Mouse (Mus musculus) neural tube, embryonic 11.5 days (tissue): ENCODE measurements around the gene Khdc3. TPM values are rescaled to one million over a fixed set of nuclear protein-coding genes. Genes with fewer than 3 reads are reported as not detected.
"Not testable (repeated sequence)": the region's sequence is repeated elsewhere in the genome, so short reads cannot be mapped to it uniquely, and the experiment has no call there.

Experiments
- ATAC-seq: fragments of 200-750 bp; cut with Nextera tagmentation; 2 replicates; pipeline ENCODE4 v1.8.0; 2017; ENCODE audit warnings: moderate number of reproducible peaks, mild to moderate bottlenecking, moderate TSS enrichment, moderate library complexity; ENCODE audit not compliant: insufficient read depth, low FRiP score, low TSS enrichment
- DNase-seq: peaks from one replicate; pipeline ENCODE4 v3.0.0-alpha.2; 2015; ENCODE audit warnings: low spot score
- H3K27ac ChIP-seq: fragments of 300-500 bp; sonication (generic); 2 replicates; pipeline ENCODE4 v1.5.1; 2014; ENCODE audit warnings: low read depth, mild to moderate bottlenecking, low read length
- H3K27me3 ChIP-seq: fragments of 300-500 bp; sonication (generic); 2 replicates; pipeline ENCODE4 v1.6.1; 2014; ENCODE audit warnings: mild to moderate bottlenecking, low read length, mixed read lengths; ENCODE audit not compliant: control insufficient read depth, insufficient read depth
- H3K36me3 ChIP-seq: fragments of 300-500 bp; sonication (generic); 2 replicates; pipeline ENCODE4 v1.6.1; 2014; ENCODE audit warnings: mild to moderate bottlenecking, low read length, moderate library complexity, mixed read lengths; ENCODE audit not compliant: control insufficient read depth, insufficient read depth
- H3K4me1 ChIP-seq: fragments of 300-500 bp; sonication (generic); 2 replicates; pipeline ENCODE4 v1.6.1; 2014; ENCODE audit warnings: low read length, mixed read lengths; ENCODE audit not compliant: control insufficient read depth, insufficient read depth
- H3K4me2 ChIP-seq: fragments of 300-500 bp; sonication (generic); 2 replicates; pipeline ENCODE4 v1.6.1; 2014; ENCODE audit warnings: low read depth, mild to moderate bottlenecking, moderate library complexity
- H3K4me3 ChIP-seq: fragments of 300-500 bp; sonication (generic); 2 replicates; pipeline ENCODE4 v1.5.1; 2014; ENCODE audit warnings: low read depth, low read length
- H3K9ac ChIP-seq: fragments of 300-500 bp; sonication (generic); 2 replicates; pipeline ENCODE4 v1.6.1; 2014; ENCODE audit warnings: mild to moderate bottlenecking, low read length
- H3K9me3 ChIP-seq: fragments of 300-500 bp; sonication (generic); 2 replicates; pipeline ENCODE4 v1.6.1; 2016; ENCODE audit warnings: low read length; ENCODE audit not compliant: control insufficient read depth
- WGBS: fragments of 180-500 bp; shearing (Covaris S2); extraction: QIAGEN DNeasy Blood & Tissue Kit; methylation state at CpG from one replicate; pipeline ENCODE4 v1.1.7; 2014; 5-methylcytosine and 5-hydroxymethylcytosine counted together
- polyA plus RNA-seq: library from polyadenylated mRNA; unstranded; fragments of >200 nt; fragmentation: Nextera tagmentation; extraction: Ambion mirVana; gene quantifications from 2 replicates; pipeline ENCODE4 v1.2.1, GENCODE M21; 2014

Khdc3 gene
- polyA plus RNA-seq, 1 experiment from 2014 or later = not detected

- no peaks in the 10 kb centered on the region for H3K27me3 ChIP-seq
- ATAC-seq = no peak
- no peaks in the 10 kb centered on the region for H3K9me3 ChIP-seq
- H3K27ac ChIP-seq = no peak overlapping the region
- DNase-seq = no peak
- no peak overlapping the region for H3K4me2 ChIP-seq
- no peaks in the 10 kb centered on the region for H3K36me3 ChIP-seq
- no peak overlapping the region for H3K4me3 ChIP-seq
- no peaks in the 10 kb centered on the region; the same call in 1 of the 2 replicates for H3K4me1 ChIP-seq
- H3K9ac ChIP-seq = no peak overlapping the region
- 85% methylated on average over 8 of the region's 8 CpGs for WGBS
These were observed 29.2 kb upstream of the Khdc3 start for GRCm38 (mm10) chr9:73072426-73072825.

GRCm38 (mm10) chr9:73073169-73073568 lies 28.5 kb upstream of the Khdc3 start:
- no peak overlapping the region for H3K9ac ChIP-seq
- H3K27me3 ChIP-seq = no peaks in the 10 kb centered on the region
- H3K4me3 ChIP-seq = no peak overlapping the region
- no peak for DNase-seq
- H3K36me3 ChIP-seq = no peaks in the 10 kb centered on the region
- no peaks in the 10 kb centered on the region for H3K4me1 ChIP-seq
- 92% methylated on average over 5 of the region's 5 CpGs for WGBS
- ATAC-seq = no peak
- no peak overlapping the region for H3K27ac ChIP-seq
- H3K9me3 ChIP-seq = no peaks in the 10 kb centered on the region
- H3K4me2 ChIP-seq = no peak overlapping the region

- not testable (repeated sequence) for H3K9me3 ChIP-seq, DNase-seq, H3K27ac ChIP-seq, H3K36me3 ChIP-seq, ATAC-seq, H3K9ac ChIP-seq, H3K27me3 ChIP-seq, H3K4me3 ChIP-seq, H3K4me1 ChIP-seq, H3K4me2 ChIP-seq
- WGBS = 91% methylated on average over 10 of the region's 12 CpGs
These were observed 22.3 kb upstream of the Khdc3 start for GRCm38 (mm10) chr9:73079349-73079748.

- 37% methylated on average over 7 of the region's 7 CpGs for whole genome bisulfite sequencing
- Histone ChIP-seq H3K4me1 (no peaks in the 10 kb centered on the region), H3K36me3 (no peaks in the 10 kb centered on the region), H3K27me3 (no peaks in the 10 kb centered on the region), H3K9me3 (no peaks in the 10 kb centered on the region), H3K4me3 (no peak overlapping the region), H3K27ac (no peak overlapping the region), H3K9ac (no peak overlapping the region), H3K4me2 (no peak overlapping the region)
- ATAC-seq (no peak), DNase-seq (no peak)
These were observed 21.8 kb upstream of the Khdc3 start for GRCm38 (mm10) chr9:73079801-73080325.

- Histone ChIP-seq H3K36me3 (no peaks in the 10 kb centered on the region), H3K4me3 (no peak overlapping the region), H3K4me1 (no peaks in the 10 kb centered on the region), H3K27me3 (no peaks in the 10 kb centered on the region), H3K9ac (no peak overlapping the region), H3K9me3 (no peaks in the 10 kb centered on the region), H3K27ac (no peak overlapping the region), H3K4me2 (no peak overlapping the region)
- no peak for ATAC-seq
- DNase-seq = no peak
- WGBS = 79% methylated on average over 8 of the region's 8 CpGs
These were observed 19.2 kb upstream of the Khdc3 start for GRCm38 (mm10) chr9:73082291-73083000.

GRCm38 (mm10) chr9:73083956-73084355 lies 17.7 kb upstream of the Khdc3 start:
- no peak for DNase-seq
- no peak overlapping the region for H3K9ac ChIP-seq
- H3K36me3 ChIP-seq = no peaks in the 10 kb centered on the region
- ATAC-seq = no peak
- H3K9me3 ChIP-seq = no peaks in the 10 kb centered on the region
- no peak overlapping the region for H3K4me2 ChIP-seq
- 75% methylated on average over 6 of the region's 6 CpGs for WGBS
- H3K27me3 ChIP-seq = no peaks in the 10 kb centered on the region
- no peaks in the 10 kb centered on the region for H3K4me1 ChIP-seq
- H3K4me3 ChIP-seq = no peak overlapping the region
- H3K27ac ChIP-seq = no peak overlapping the region

- WGBS = 92% methylated on average over 6 of the region's 6 CpGs
- Histone ChIP-seq H3K27me3 (no peaks in the 10 kb centered on the region), H3K4me1 (no peaks in the 10 kb centered on the region), H3K9ac (no peak overlapping the region), H3K36me3 (no peaks in the 10 kb centered on the region), H3K27ac (no peak overlapping the region), H3K4me2 (no peak overlapping the region), H3K9me3 (no peaks in the 10 kb centered on the region), H3K4me3 (no peak overlapping the region)
- no peak for ATAC-seq
- no peak for DNase-seq
These were observed 15.8 kb upstream of the Khdc3 start for GRCm38 (mm10) chr9:73085845-73086244.

- DNase-seq = no peak
- Histone ChIP-seq H3K9ac (no peak overlapping the region), H3K36me3 (no peaks in the 10 kb centered on the region), H3K4me3 (no peak overlapping the region), H3K27ac (no peak overlapping the region), H3K4me2 (no peak overlapping the region), H3K9me3 (no peaks in the 10 kb centered on the region), H3K4me1 (no peaks in the 10 kb centered on the region), H3K27me3 (no peaks in the 10 kb centered on the region)
- no peak for ATAC-seq
- WGBS = 71% methylated on average over 8 of the region's 8 CpGs
These were observed 14.5 kb upstream of the Khdc3 start for GRCm38 (mm10) chr9:73087121-73087520.

GRCm38 (mm10) chr9:73087581-73087980 lies 14.1 kb upstream of the Khdc3 start:
- 84% methylated on average over 5 of the region's 5 CpGs for WGBS
- DNase-seq = no peak
- ATAC-seq = no peak

More at GRCm38 (mm10) chr9:73087581-73087980, 14.1 kb upstream of the Khdc3 start:
- Histone ChIP-seq H3K36me3 (no peaks in the 10 kb centered on the region), H3K4me1 (no peaks in the 10 kb centered on the region), H3K27me3 (no peaks in the 10 kb centered on the region), H3K27ac (no peak overlapping the region), H3K9ac (no peak overlapping the region), H3K9me3 (no peaks in the 10 kb centered on the region), H3K4me3 (no peak overlapping the region), H3K4me2 (no peak overlapping the region)
